Mouse (Mus musculus) central nervous system, embryonic 14 days (tissue): ENCODE measurements around the gene Ppp1r32. TPM values are rescaled to one million over a fixed set of nuclear protein-coding genes. Genes with fewer than 3 reads are reported as not detected.

Experiments used
- polyA plus RNA-seq: library from polyadenylated mRNA; depleted of rRNA; stranded (reverse); fragments of >200 nt; gene quantifications from 2 replicates; pipeline ENCODE4 v1.2.3, GENCODE M21; 2012; rRNA removed

Ppp1r32 gene
- polyA plus RNA-seq, result 1.9 and 2.3 TPM in 2 replicates

GRCm38 (mm10) chr19:10482703-10483102, at the start of gene Ppp1r32:
TSS of gene Ppp1r32 (minus strand) at chr19:10482928.

GRCm38 (mm10) chr19:10525910-10526309, 43.2 kb upstream of the Ppp1r32 start, which contains the start of gene Sdhaf2:
TSS of gene Sdhaf2 (minus strand) at chr19:10526142.

GRCm38 (mm10) chr19:10525106-10525901, 42.6 kb upstream of the Ppp1r32 start, which contains the start of gene Cpsf7:
TSS of gene Cpsf7 (plus strand) at chr19:10525266.

GRCm38 (mm10) chr19:10456752-10457483, 25.8 kb downstream of the Ppp1r32 start, which contains the start of gene Lrrc10b:
TSS of gene Lrrc10b (minus strand) at chr19:10457473.

Other genes starting within 250 kb of the Ppp1r32 start
- 1.3 and 1.9 TPM in 2 replicates for gene Myrf, start 242.2 kb downstream of the Ppp1r32 start, polyA plus RNA-seq
- 15.1 and 16.4 TPM in 2 replicates for gene Dagla, start 178.1 kb downstream of the Ppp1r32 start, polyA plus RNA-seq
- 46.7 and 51.5 TPM in 2 replicates for gene Syt7, start 93.8 kb downstream of the Ppp1r32 start, polyA plus RNA-seq
- 1.2 and 1.5 TPM in 2 replicates for gene Lrrc10b, start 25.5 kb downstream of the Ppp1r32 start, polyA plus RNA-seq
- gene Cpsf7, start 42.3 kb upstream of the Ppp1r32 start, polyA plus RNA-seq, result 126 and 131 TPM in 2 replicates
- 50.1 and 51.0 TPM in 2 replicates for gene Sdhaf2, start 43.2 kb upstream of the Ppp1r32 start, polyA plus RNA-seq
- gene Tmem216, start 73.3 kb upstream of the Ppp1r32 start, polyA plus RNA-seq, result 56.3 and 60.8 TPM in 2 replicates
- gene Cyb561a3, start 94.2 kb upstream of the Ppp1r32 start, polyA plus RNA-seq, result 19.2 and 19.7 TPM in 2 replicates
- gene Tmem138, start 94.4 kb upstream of the Ppp1r32 start, polyA plus RNA-seq, result 32.0 and 34.1 TPM in 2 replicates
- 233 and 239 TPM in 2 replicates for gene Ddb1, start 122.4 kb upstream of the Ppp1r32 start, polyA plus RNA-seq
- 31.3 and 36.1 TPM in 2 replicates for gene Tkfc, start 122.7 kb upstream of the Ppp1r32 start, polyA plus RNA-seq
- gene Vwce, start 151.3 kb upstream of the Ppp1r32 start, polyA plus RNA-seq, result 1.1 and 1.3 TPM in 2 replicates
- 0.06 and 0.07 TPM in 2 replicates for gene Pga5, start 195.1 kb upstream of the Ppp1r32 start, polyA plus RNA-seq
- 27.8 and 30.0 TPM in 2 replicates for gene Vps37c, start 205.8 kb upstream of the Ppp1r32 start, polyA plus RNA-seq